ENCODE assay signal across 8 mouse cellular contexts in genomic region chr8:119708878-119709702, GRCm38 (mm10). TPM values are rescaled to one million over a fixed set of nuclear protein-coding genes. Genes with fewer than 3 reads are reported as not detected.
DNase-seq lines count a peak whose midpoint lies in the region; ATAC-seq and TF ChIP-seq lines count a peak whose summit lies in the region.

No protein-coding gene starts in this region.

- TF ChIP-seq POLR2A in thymus, adult 2 months (IDR thresholded peaks at IDR 0.05; ENCODE audit: control insufficient read depth, extremely low read depth, insufficient read depth, low read length, poor library complexity) = no peak

- H3K9me3 ChIP-seq in embryonic facial prominence, embryonic 10.5 days = no peaks in the 10 kb centered on the region
- H3K9me3 ChIP-seq in midbrain, postnatal 0 days (ENCODE audit: low read length) = no peaks in the 10 kb centered on the region

- TF ChIP-seq CTCF in midbrain, postnatal 0 days (IDR thresholded peaks at IDR 0.05) = no peak
- TF ChIP-seq CTCF in thymus, adult 2 months (IDR thresholded peaks at IDR 0.05; ENCODE audit: borderline replicate concordance, control insufficient read depth, extremely low read depth, insufficient read depth, low read length, poor library complexity) = no peak

- H3K36me3 ChIP-seq in embryonic facial prominence, embryonic 10.5 days (replicated peaks) = no peaks in the 10 kb centered on the region
- H3K36me3 ChIP-seq in midbrain, postnatal 0 days (ENCODE audit: insufficient read depth, low read length) = no peaks in the 10 kb centered on the region
- H3K36me3 ChIP-seq in thymus, adult 2 months (ENCODE audit: control insufficient read depth, insufficient read depth, low read length) = no peaks in the 10 kb centered on the region

- H3K27me3 ChIP-seq in embryonic facial prominence, embryonic 10.5 days (replicated peaks; ENCODE audit: low read depth, poor library complexity, severe bottlenecking) = no peaks in the 10 kb centered on the region
- H3K27me3 ChIP-seq in midbrain, postnatal 0 days (ENCODE audit: insufficient read depth, low read length) = no peaks in the 10 kb centered on the region
- H3K27me3 ChIP-seq in thymus, adult 2 months (ENCODE audit: control insufficient read depth, insufficient read depth, low read length) = no peaks in the 10 kb centered on the region

- no peak overlapping the region; the same call in 1 of the 2 replicates for H3K27ac ChIP-seq in embryonic facial prominence, embryonic 10.5 days (replicated peaks)
- no peak overlapping the region for H3K27ac ChIP-seq in midbrain, postnatal 0 days (ENCODE audit: low read depth, low read length)
- no peak overlapping the region for H3K27ac ChIP-seq in thymus, adult 2 months (ENCODE audit: control insufficient read depth, insufficient read depth, low read length)

- H3K4me2 ChIP-seq in midbrain, postnatal 0 days (ENCODE audit: low read depth, low read length, poor library complexity, severe bottlenecking) = no peak overlapping the region

- ATAC-seq in midbrain, postnatal 0 days (ENCODE audit: low FRiP score) = no peak

- H3K4me3 ChIP-seq in embryonic facial prominence, embryonic 10.5 days = no peak overlapping the region
- H3K4me3 ChIP-seq in midbrain, postnatal 0 days (ENCODE audit: low read depth, low read length) = no peak overlapping the region
- no peak overlapping the region for H3K4me3 ChIP-seq in thymus, adult 2 months (ENCODE audit: control insufficient read depth, insufficient read depth, low read length)

- WGBS in embryonic facial prominence, embryonic 10.5 days = 71% methylated on average over 14 of the region's 14 CpGs
- 67% methylated on average over 14 of the region's 14 CpGs for WGBS in midbrain, postnatal 0 days
- WGBS in thymus, adult 2 months = 75% methylated on average over 14 of the region's 14 CpGs

- H3K9ac ChIP-seq in midbrain, postnatal 0 days (replicated peaks; ENCODE audit: low read length, poor library complexity, severe bottlenecking) = no peak overlapping the region

- peaks cover 37% of the 10 kb centered on the region for H3K4me1 ChIP-seq in embryonic facial prominence, embryonic 10.5 days
- no peaks in the 10 kb centered on the region for H3K4me1 ChIP-seq in midbrain, postnatal 0 days (ENCODE audit: insufficient read depth, low read length)
- H3K4me1 ChIP-seq in thymus, adult 2 months (replicated peaks; ENCODE audit: control insufficient read depth, insufficient read depth, low read length) = no peaks in the 10 kb centered on the region

- peak; percentile 35 for DNase-seq in lung, postnatal 36 days
- no peak for DNase-seq in lung, postnatal 25 days (ENCODE audit: low spot score)
- DNase-seq in embryonic facial prominence, embryonic 10.5 days (ENCODE audit: low spot score) = peak; percentile 34
- DNase-seq in heart, postnatal 10 days = peak; percentile 52 to 57
- DNase-seq in midbrain, postnatal 0 days (ENCODE audit: low spot score) = peak; percentile 21
- no peak for DNase-seq in thymus, adult 2 months
- DNase-seq in thymus, postnatal 25 days = no peak
- DNase-seq in thymus, postnatal 14 days = no peak

- intact Hi-C loops in heart, postnatal 10 days (cut with DNase I) = no loop called here

RNA-seq across cellular contexts. Expression of gene Atp2c2, which starts 9.3 kb away (rescaled TPM):
- polyA plus RNA-seq in embryonic facial prominence, embryonic 10.5 days (2016; fragmentation: Nextera tagmentation; extraction: Ambion mirVana) = 3.8 and 4.1 TPM in 2 replicates
- total RNA-seq in heart, postnatal 10 days (2021) = not detected
- 0.28 and 0.82 TPM in 2 replicates for total RNA-seq in midbrain, postnatal 0 days (2014; rRNA removed)
- 0.83 and 1.1 TPM in 2 replicates for polyA plus RNA-seq in midbrain, postnatal 0 days (2015; fragmentation: Nextera tagmentation; extraction: Ambion mirVana)
- polyA plus RNA-seq in thymus, adult 2 months (2012; rRNA removed) = 0.16 and 0.19 TPM in 2 replicates

RNA-seq across cellular contexts. Expression of gene Wfdc1, which starts 42.9 kb away (rescaled TPM):
- polyA plus RNA-seq in embryonic facial prominence, embryonic 10.5 days (2016; fragmentation: Nextera tagmentation; extraction: Ambion mirVana) = 3.8 and 4.5 TPM in 2 replicates
- 10 to 100 TPM; 45.0 to 47.4 TPM for total RNA-seq in heart, postnatal 10 days (2021)
- total RNA-seq in midbrain, postnatal 0 days (2014; rRNA removed) = 8.5 and 13.5 TPM in 2 replicates
- polyA plus RNA-seq in midbrain, postnatal 0 days (2015; fragmentation: Nextera tagmentation; extraction: Ambion mirVana) = 11.6 and 11.8 TPM in 2 replicates
- 5.9 and 7.4 TPM in 2 replicates for polyA plus RNA-seq in thymus, adult 2 months (2012; rRNA removed)

Comparison
In these comparisons a context has a peak if more than half of its experiments do, and no peak if none do; other contexts are left out.
1. DNase-seq: peak in lung, postnatal 36 days (single experiment), embryonic facial prominence, embryonic 10.5 days (single experiment), heart, postnatal 10 days (2 of 2) and midbrain, postnatal 0 days (single experiment); none in lung, postnatal 25 days (single experiment), thymus, adult 2 months (single experiment), thymus, postnatal 25 days (single experiment) and thymus, postnatal 14 days (single experiment).